21 mouse cellular contexts compared by ENCODE assay signal in genomic region chr3:154057464-154057863, GRCm38 (mm10).
DNase-seq lines count a peak whose midpoint lies in the region; ATAC-seq lines count a peak whose summit lies in the region.
"Had no signal": no experiment of that assay in that cellular context is flagged by ENCODE, and none has a peak within 500 bp of the region (broad histone marks: within the 10 kb centered on the region; RNA-seq: fewer than 3 reads in every experiment).

No protein-coding gene starts in this region.

- DNase-seq in heart, adult 11 months = peak; percentile 8
- no peak for DNase-seq in heart, adult 18-20 months
- no peak for DNase-seq in liver, embryonic 11.5 days (ENCODE audit: low spot score)
- no peak for DNase-seq in cerebellum, adult 9-11 months
- DNase-seq in right cerebral cortex, postnatal 25 days = no peak
- DNase-seq: adrenal gland, adult 2 months; adrenal gland, postnatal 25 days; cerebellum, adult 11 months; cerebellum, adult 8-10 months; cerebellum, postnatal 25 days; gastrocnemius, postnatal 36 days; heart, adult 2 months; heart, postnatal 14 days had no signal

- no peaks in the 10 kb centered on the region for H3K9me3 ChIP-seq in liver, embryonic 11.5 days (ENCODE audit: control insufficient read depth, low read length)
- no peaks in the 10 kb centered on the region for H3K9me3 ChIP-seq in liver, embryonic 15.5 days (replicated peaks)
- H3K9me3 ChIP-seq: embryonic facial prominence, embryonic 10.5 days; heart, embryonic 15.5 days; hindbrain, embryonic 13.5 days had no signal

- H3K27ac ChIP-seq in liver, embryonic 11.5 days (ENCODE audit: low read depth, low read length) = no peak overlapping the region
- H3K27ac ChIP-seq in liver, embryonic 15.5 days (replicated peaks) = no peak overlapping the region
- H3K27ac ChIP-seq: embryonic facial prominence, embryonic 10.5 days; heart, adult 2 months; heart, embryonic 15.5 days; hindbrain, embryonic 13.5 days; hindbrain, postnatal 0 days had no signal

- H3K9ac ChIP-seq in liver, embryonic 11.5 days (ENCODE audit: low read depth, low read length) = no peak overlapping the region
- H3K9ac ChIP-seq in liver, embryonic 15.5 days = no peak overlapping the region
- H3K9ac ChIP-seq: heart, embryonic 15.5 days; hindbrain, embryonic 13.5 days had no signal

- no peaks in the 10 kb centered on the region for H3K36me3 ChIP-seq in liver, embryonic 11.5 days (ENCODE audit: control insufficient read depth, insufficient read depth, low read length)
- no peaks in the 10 kb centered on the region for H3K36me3 ChIP-seq in liver, embryonic 15.5 days (replicated peaks)
- H3K36me3 ChIP-seq: embryonic facial prominence, embryonic 10.5 days; heart, embryonic 15.5 days; hindbrain, embryonic 13.5 days had no signal

- H3K4me2 ChIP-seq in liver, embryonic 11.5 days = no peak overlapping the region
- no peak overlapping the region; the same call in 1 of the 2 replicates for H3K4me2 ChIP-seq in liver, embryonic 15.5 days
- H3K4me2 ChIP-seq: heart, embryonic 11.5 days; heart, embryonic 15.5 days; hindbrain, embryonic 13.5 days had no signal

- peaks cover 3% of the 10 kb centered on the region for H3K4me1 ChIP-seq in liver, embryonic 11.5 days (replicated peaks; ENCODE audit: control insufficient read depth, insufficient read depth, low read length)
- peaks cover 16% of the 10 kb centered on the region for H3K4me1 ChIP-seq in liver, embryonic 15.5 days (replicated peaks)
- H3K4me1 ChIP-seq: heart, embryonic 15.5 days; hindbrain, embryonic 13.5 days had no signal

- 38% methylated on average over 2 of the region's 2 CpGs for WGBS in liver, embryonic 11.5 days
- 29% methylated on average over 2 of the region's 2 CpGs for whole genome bisulfite sequencing in liver, embryonic 15.5 days (ENCODE audit: insufficient replicate concordance)

- peak; percentile 75 for ATAC-seq in liver, embryonic 11.5 days (replicated peaks; ENCODE audit: low FRiP score)
- peak; percentile 71 for ATAC-seq in liver, embryonic 15.5 days (ENCODE audit: insufficient read depth)
- ATAC-seq: forebrain, embryonic 14.5 days; hindbrain, postnatal 0 days had no signal

- no peaks in the 10 kb centered on the region for H3K27me3 ChIP-seq in liver, embryonic 11.5 days (replicated peaks; ENCODE audit: control insufficient read depth, insufficient read depth, low read length)
- no peaks in the 10 kb centered on the region for H3K27me3 ChIP-seq in liver, embryonic 15.5 days
- H3K27me3 ChIP-seq: CH12.LX; heart, embryonic 15.5 days; hindbrain, embryonic 13.5 days had no signal

- no peak overlapping the region for H3K4me3 ChIP-seq in liver, embryonic 11.5 days (ENCODE audit: low read depth, low read length)
- no peak overlapping the region for H3K4me3 ChIP-seq in liver, embryonic 15.5 days (replicated peaks)
- H3K4me3 ChIP-seq: embryonic facial prominence, embryonic 10.5 days; heart, adult 2 months; heart, embryonic 15.5 days; hindbrain, embryonic 13.5 days had no signal
